Mouse (Mus musculus) left cerebral cortex, postnatal 25 days (tissue): ENCODE measurements around the gene 1700011L22Rik. TPM values are rescaled to one million over a fixed set of nuclear protein-coding genes. Genes with fewer than 3 reads are reported as not detected.

Experiments used
- DNase-seq, 2 experiments: peaks; one replicate each; pipeline ENCODE4 v3.0.0; 2022; ENCODE audit warnings: low spot score in 2 of 2, mixed read lengths in 1 of 2
- intact Hi-C: fragments of 180-260 bp; cut with DNase I; formaldehyde crosslinking; loops from one replicate; pipeline ENCODE4 v1.15.1; 2025
- total RNA-seq, 2 experiments: library from RNA; stranded (reverse); gene quantifications; 2 replicates each; pipeline ENCODE4 v1.2.3; 2021

Gene 1700011L22Rik
- not detected for total RNA-seq

GRCm38 (mm10) chr8:79248470-79248869 lies at the start of gene 1700011L22Rik:
TSS of gene 1700011L22Rik (minus strand) at chr8:79248570.
- no peak for DNase-seq
- intact Hi-C loops: no loop called here

GRCm38 (mm10) chr8:79297763-79298162 lies 49.4 kb upstream of the 1700011L22Rik start:
- peak; percentile 69 to 75 for DNase-seq
- intact Hi-C loops: loop anchor here (1.0 to 2.0 kb wide), 2 partner anchors 191 to 286 kb away; no protein-coding TSS in a partner anchor

- intact Hi-C loops: loop anchor here (2.0 kb wide), 2 partner anchors 193 to 267 kb away; partner anchors contain the start of gene Zfp827
- no peak for DNase-seq
These were observed 47.1 kb upstream of the 1700011L22Rik start for GRCm38 (mm10) chr8:79295276-79296105.

- intact Hi-C loops: loop anchor here (1.0 to 2.0 kb wide), 3 partner anchors 105 to 345 kb away; partner anchors contain the start of genes Otud4, Smad1 and Zfp827
- DNase-seq: peak; percentile 96 to 97
These were observed 46.4 kb upstream of the 1700011L22Rik start, which contains the start of gene Mmaa for GRCm38 (mm10) chr8:79294610-79295275. TSS of gene Mmaa (minus strand) at chr8:79294937.

- intact Hi-C loops: loop anchor here (1.0 to 2.0 kb wide), 3 partner anchors 105 to 345 kb away; partner anchors contain the start of genes Otud4, Smad1 and Zfp827
- DNase-seq: no peak
These were observed 45.5 kb upstream of the 1700011L22Rik start for GRCm38 (mm10) chr8:79293841-79294240.

- no peak for DNase-seq
- intact Hi-C loops: no loop called here
These were observed 44.4 kb upstream of the 1700011L22Rik start for GRCm38 (mm10) chr8:79292712-79293264.

- no peak for DNase-seq
- intact Hi-C loops: no loop called here
These were observed 41.2 kb upstream of the 1700011L22Rik start for GRCm38 (mm10) chr8:79289592-79289991.

GRCm38 (mm10) chr8:79288681-79289080 lies 40.3 kb upstream of the 1700011L22Rik start:
- no peak for DNase-seq
- intact Hi-C loops: no loop called here

GRCm38 (mm10) chr8:79288250-79288649 lies 39.9 kb upstream of the 1700011L22Rik start:
- intact Hi-C loops: no loop called here
- DNase-seq: no peak

- DNase-seq: no peak
- intact Hi-C loops: no loop called here
These were observed 38.1 kb upstream of the 1700011L22Rik start for GRCm38 (mm10) chr8:79286424-79286823.

GRCm38 (mm10) chr8:79284626-79285025 lies 36.3 kb upstream of the 1700011L22Rik start:
- intact Hi-C loops: no loop called here
- no peak for DNase-seq

- intact Hi-C loops: no loop called here
- no peak for DNase-seq
These were observed 33.1 kb upstream of the 1700011L22Rik start for GRCm38 (mm10) chr8:79281376-79281890.

- DNase-seq: no peak
- intact Hi-C loops: no loop called here
These were observed 29.0 kb upstream of the 1700011L22Rik start for GRCm38 (mm10) chr8:79277264-79277870.

GRCm38 (mm10) chr8:79274940-79275339 lies 26.6 kb upstream of the 1700011L22Rik start:
- intact Hi-C loops: no loop called here

GRCm38 (mm10) chr8:79273776-79274175 lies 25.4 kb upstream of the 1700011L22Rik start:
- DNase-seq: no peak

More at GRCm38 (mm10) chr8:79274940-79275339, 26.6 kb upstream of the 1700011L22Rik start:
- DNase-seq: no peak

GRCm38 (mm10) chr8:79272676-79273075 lies 24.3 kb upstream of the 1700011L22Rik start:
- no peak for DNase-seq
- intact Hi-C loops: no loop called here

More at GRCm38 (mm10) chr8:79273776-79274175, 25.4 kb upstream of the 1700011L22Rik start:
- intact Hi-C loops: no loop called here

- intact Hi-C loops: no loop called here
- no peak for DNase-seq
These were observed 20.6 kb upstream of the 1700011L22Rik start for GRCm38 (mm10) chr8:79268921-79269320.

- intact Hi-C loops: no loop called here
- peak in 1 of 2 experiments; percentile 5 for DNase-seq
These were observed 13.6 kb upstream of the 1700011L22Rik start for GRCm38 (mm10) chr8:79261920-79262319.

- peak in 1 of 2 experiments; percentile 6 for DNase-seq
- intact Hi-C loops: no loop called here
These were observed 7.8 kb upstream of the 1700011L22Rik start for GRCm38 (mm10) chr8:79256076-79256705.
